Mouse (Mus musculus): Measurements from ENCODE around the gene Nkain1. TPM values are rescaled to one million over a fixed set of nuclear protein-coding genes. Genes with fewer than 3 reads are reported as not detected.

Gene Nkain1
- not detected in 2 replicates for polyA plus RNA-seq (2012; ENCODE audit: insufficient read depth, low replicate concordance)

GRCm38 (mm10) chr4:130574048-130574413 is at the start of gene Nkain1:
TSS of gene Nkain1 (minus strand) at chr4:130574173.
- peaks cover 78% of the 10 kb centered on the region for H3K27me3 ChIP-seq (replicated peaks)
- peak within 1 kb of the TSS; percentile 91 for H3K4me3 ChIP-seq (replicated peaks)
- no peaks in the 10 kb centered on the region for H3K36me3 ChIP-seq (replicated peaks; ENCODE audit: low read length)
- TF ChIP-seq FLI1 (IDR thresholded peaks at IDR 0.05; ENCODE audit: low read length), result no peak
- TF ChIP-seq GATA1 (IDR thresholded peaks at IDR 0.05; ENCODE audit: borderline replicate concordance, low read length), result no peak
- H3K9me3 ChIP-seq, result peaks cover 3% of the 10 kb centered on the region; the same call in 1 of the 2 replicates
- H3K4me1 ChIP-seq, result peaks cover 47% of the 10 kb centered on the region

GRCm38 (mm10) chr4:130578734-130579274 is 4.8 kb upstream of the Nkain1 start:
- Histone ChIP-seq H3K4me1 (peaks cover 32% of the 10 kb centered on the region), H3K36me3 (replicated peaks; ENCODE audit: low read length) (no peaks in the 10 kb centered on the region), H3K4me3 (replicated peaks) (no peak overlapping the region), H3K27me3 (replicated peaks) (peaks cover 38% of the 10 kb centered on the region), H3K9me3 (no peaks in the 10 kb centered on the region)
- TF ChIP-seq FLI1 (IDR thresholded peaks at IDR 0.05; ENCODE audit: low read length), result no peak
- no peak for TF ChIP-seq GATA1 (IDR thresholded peaks at IDR 0.05; ENCODE audit: borderline replicate concordance, low read length)

GRCm38 (mm10) chr4:130577081-130577480 is 3.1 kb upstream of the Nkain1 start:
- Histone ChIP-seq H3K9me3 (no peaks in the 10 kb centered on the region), H3K27me3 (replicated peaks) (peaks cover 54% of the 10 kb centered on the region), H3K4me1 (peaks cover 47% of the 10 kb centered on the region), H3K36me3 (replicated peaks; ENCODE audit: low read length) (no peaks in the 10 kb centered on the region), H3K4me3 (replicated peaks) (no peak overlapping the region)
- no peak for TF ChIP-seq FLI1 (IDR thresholded peaks at IDR 0.05; ENCODE audit: low read length)
- no peak for TF ChIP-seq GATA1 (IDR thresholded peaks at IDR 0.05; ENCODE audit: borderline replicate concordance, low read length)

- Histone ChIP-seq H3K27me3 (replicated peaks) (peaks cover 61% of the 10 kb centered on the region), H3K4me3 (replicated peaks) (peak overlapping the region; percentile 73), H3K4me1 (peaks cover 47% of the 10 kb centered on the region), H3K36me3 (replicated peaks; ENCODE audit: low read length) (no peaks in the 10 kb centered on the region), H3K9me3 (no peaks in the 10 kb centered on the region)
- TF ChIP-seq GATA1 (IDR thresholded peaks at IDR 0.05; ENCODE audit: borderline replicate concordance, low read length) (no peak), FLI1 (IDR thresholded peaks at IDR 0.05; ENCODE audit: low read length) (no peak)
These were observed 2.4 kb upstream of the Nkain1 start for GRCm38 (mm10) chr4:130576247-130576931.

- TF ChIP-seq GATA1 (IDR thresholded peaks at IDR 0.05; ENCODE audit: borderline replicate concordance, low read length) (no peak), FLI1 (IDR thresholded peaks at IDR 0.05; ENCODE audit: low read length) (no peak)
- H3K4me3 ChIP-seq (replicated peaks), result no peak overlapping the region
- peaks cover 47% of the 10 kb centered on the region for H3K4me1 ChIP-seq
- peaks cover 68% of the 10 kb centered on the region for H3K27me3 ChIP-seq (replicated peaks)
- H3K9me3 ChIP-seq, result no peaks in the 10 kb centered on the region
- no peaks in the 10 kb centered on the region for H3K36me3 ChIP-seq (replicated peaks; ENCODE audit: low read length)
These were observed 1.6 kb upstream of the Nkain1 start for GRCm38 (mm10) chr4:130575533-130575932.

GRCm38 (mm10) chr4:130574861-130575460 is 988 bp upstream of the Nkain1 start:
- Histone ChIP-seq H3K9me3 (peaks cover 1% of the 10 kb centered on the region; the same call in 1 of the 2 replicates), H3K4me3 (replicated peaks) (no peak overlapping the region), H3K4me1 (peaks cover 47% of the 10 kb centered on the region), H3K27me3 (replicated peaks) (peaks cover 72% of the 10 kb centered on the region), H3K36me3 (replicated peaks; ENCODE audit: low read length) (no peaks in the 10 kb centered on the region)
- TF ChIP-seq FLI1 (IDR thresholded peaks at IDR 0.05; ENCODE audit: low read length), result no peak
- TF ChIP-seq GATA1 (IDR thresholded peaks at IDR 0.05; ENCODE audit: borderline replicate concordance, low read length), result no peak

GRCm38 (mm10) chr4:130573351-130574047 is 474 bp downstream of the Nkain1 start:
- peak overlapping the region; percentile 91 for H3K4me3 ChIP-seq (replicated peaks)
- H3K27me3 ChIP-seq (replicated peaks), result peaks cover 79% of the 10 kb centered on the region
- peaks cover 47% of the 10 kb centered on the region for H3K4me1 ChIP-seq
- TF ChIP-seq GATA1 (IDR thresholded peaks at IDR 0.05; ENCODE audit: borderline replicate concordance, low read length) (no peak), FLI1 (IDR thresholded peaks at IDR 0.05; ENCODE audit: low read length) (no peak)
- H3K9me3 ChIP-seq, result peaks cover 3% of the 10 kb centered on the region; the same call in 1 of the 2 replicates
- no peaks in the 10 kb centered on the region for H3K36me3 ChIP-seq (replicated peaks; ENCODE audit: low read length)

- Histone ChIP-seq H3K4me3 (replicated peaks) (peak overlapping the region; percentile 91), H3K4me1 (peaks cover 47% of the 10 kb centered on the region), H3K9me3 (peaks cover 3% of the 10 kb centered on the region; the same call in 1 of the 2 replicates), H3K36me3 (replicated peaks; ENCODE audit: low read length) (no peaks in the 10 kb centered on the region), H3K27me3 (replicated peaks) (peaks cover 84% of the 10 kb centered on the region)
- no peak for TF ChIP-seq GATA1 (IDR thresholded peaks at IDR 0.05; ENCODE audit: borderline replicate concordance, low read length)
- TF ChIP-seq FLI1 (IDR thresholded peaks at IDR 0.05; ENCODE audit: low read length), result no peak
These were observed 992 bp downstream of the Nkain1 start for GRCm38 (mm10) chr4:130573012-130573350.

GRCm38 (mm10) chr4:130572545-130572944 is 1.4 kb downstream of the Nkain1 start:
- Histone ChIP-seq H3K9me3 (peaks cover 3% of the 10 kb centered on the region; the same call in 1 of the 2 replicates), H3K4me3 (replicated peaks) (no peak overlapping the region), H3K27me3 (replicated peaks) (peaks cover 89% of the 10 kb centered on the region), H3K4me1 (peaks cover 47% of the 10 kb centered on the region), H3K36me3 (replicated peaks; ENCODE audit: low read length) (no peaks in the 10 kb centered on the region)
- TF ChIP-seq FLI1 (IDR thresholded peaks at IDR 0.05; ENCODE audit: low read length) (no peak), GATA1 (IDR thresholded peaks at IDR 0.05; ENCODE audit: borderline replicate concordance, low read length) (no peak)

Data from megakaryocyte, embryonic 14.5 days (primary cell).